Mouse (Mus musculus) spleen, adult 18-20 months (tissue): ENCODE data around the gene Klf17.
"Not testable (repeated sequence)": the region's sequence is repeated elsewhere in the genome, so short reads cannot be mapped to it uniquely, and the experiment has no call there.

Experiments used
- DNase-seq, 2 experiments: peaks; one replicate each; pipeline ENCODE4 v3.0.0; 2022; ENCODE audit warnings: mixed read lengths in 2 of 2

Gene Klf17

GRCm38 (mm10) chr4:117765416-117765815, at the start of gene Klf17:
Gene Klf17, minus strand, starts transcription at chr4:117765648.
- no peak for DNase-seq

GRCm38 (mm10) chr4:117814333-117814732, 48.9 kb upstream of the Klf17 start:
- no peak for DNase-seq

- DNase-seq = no peak
Observed at GRCm38 (mm10) chr4:117813591-117814192, 48.2 kb upstream of the Klf17 start.

- no peak for DNase-seq
Observed at GRCm38 (mm10) chr4:117810933-117811332, 45.5 kb upstream of the Klf17 start.

- DNase-seq = no peak
Observed at GRCm38 (mm10) chr4:117806992-117807391, 41.5 kb upstream of the Klf17 start.

GRCm38 (mm10) chr4:117799904-117800303, 34.5 kb upstream of the Klf17 start:
- no peak for DNase-seq

GRCm38 (mm10) chr4:117788308-117788707, 22.9 kb upstream of the Klf17 start:
- no peak for DNase-seq

GRCm38 (mm10) chr4:117786963-117787362, 21.5 kb upstream of the Klf17 start:
- DNase-seq = no peak

GRCm38 (mm10) chr4:117782908-117783307, 17.5 kb upstream of the Klf17 start:
- no peak for DNase-seq

GRCm38 (mm10) chr4:117772960-117773359, 7.5 kb upstream of the Klf17 start:
- DNase-seq = no peak

- peak in 1 of 2 experiments; percentile 27 for DNase-seq
Observed at GRCm38 (mm10) chr4:117770935-117771334, 5.5 kb upstream of the Klf17 start.

- DNase-seq = no peak
Observed at GRCm38 (mm10) chr4:117760151-117760550, 5.3 kb downstream of the Klf17 start.

GRCm38 (mm10) chr4:117752469-117752868, 13.0 kb downstream of the Klf17 start:
- not testable (repeated sequence) for DNase-seq

GRCm38 (mm10) chr4:117737559-117737958, 27.9 kb downstream of the Klf17 start:
- DNase-seq = no peak

- no peak for DNase-seq
Observed at GRCm38 (mm10) chr4:117731926-117732325, 33.5 kb downstream of the Klf17 start.

- DNase-seq = no peak
Observed at GRCm38 (mm10) chr4:117724112-117724511, 41.3 kb downstream of the Klf17 start, which contains the start of gene Gm12845. Gene Gm12845, plus strand, starts transcription at chr4:117724412.

GRCm38 (mm10) chr4:117713303-117714098, 51.9 kb downstream of the Klf17 start:
- DNase-seq = no peak

GRCm38 (mm10) chr4:117712314-117712713, 53.1 kb downstream of the Klf17 start:
- DNase-seq = no peak

GRCm38 (mm10) chr4:117708780-117709550, 56.5 kb downstream of the Klf17 start:
- DNase-seq = no peak
